In the genomic region with DNA sequence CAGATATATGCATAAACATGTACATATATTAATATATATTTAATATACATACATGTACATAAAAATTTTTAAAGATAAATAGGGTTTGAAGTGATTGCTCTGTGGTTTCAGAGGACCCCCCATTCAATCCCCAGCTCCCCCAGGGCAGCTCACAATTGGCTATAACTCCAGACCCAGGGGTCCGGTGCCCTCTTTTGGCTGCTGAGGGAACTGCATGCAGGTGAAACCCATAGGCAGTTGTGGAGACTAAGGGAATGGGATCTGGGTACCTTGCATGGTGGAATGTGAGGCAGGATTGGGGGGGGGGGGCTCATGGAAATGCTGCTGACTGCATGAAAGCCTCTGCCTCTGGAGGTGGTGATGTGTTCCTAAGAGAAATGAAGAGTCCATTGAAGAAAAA, we compare ENCODE assay signal across 10 mouse cellular contexts. TPM values are rescaled to one million over a fixed set of nuclear protein-coding genes. Genes with fewer than 3 reads are reported as not detected.
A peak's percentile ranks its signal among the peaks of the same experiment; 100 is the strongest.
DNase-seq lines count a peak whose midpoint lies in the region; ATAC-seq and TF ChIP-seq lines count a peak whose summit lies in the region.
"Had no signal": no experiment of that assay in that cellular context is flagged by ENCODE, and none has a peak within 500 bp of the region (broad histone marks: within the 10 kb centered on the region; RNA-seq: fewer than 3 reads in every experiment).

No protein-coding gene starts in this region.

- H3K9me3 ChIP-seq in midbrain, embryonic 11.5 days (ENCODE audit: control insufficient read depth, low read length): no peaks in the 10 kb centered on the region
- no peaks in the 10 kb centered on the region for H3K9me3 ChIP-seq in midbrain, embryonic 13.5 days
- H3K9me3 ChIP-seq: hindbrain, embryonic 15.5 days had no signal

- no peak overlapping the region for H3K9ac ChIP-seq in midbrain, embryonic 11.5 days (ENCODE audit: low read length)
- H3K9ac ChIP-seq in midbrain, embryonic 13.5 days (replicated peaks): no peak overlapping the region
- H3K9ac ChIP-seq: hindbrain, embryonic 15.5 days had no signal

- no peaks in the 10 kb centered on the region; the same call in 1 of the 2 replicates for H3K4me1 ChIP-seq in midbrain, embryonic 11.5 days (ENCODE audit: control insufficient read depth, insufficient read depth, low read length)
- peaks cover 5% of the 10 kb centered on the region for H3K4me1 ChIP-seq in midbrain, embryonic 13.5 days (replicated peaks)
- H3K4me1 ChIP-seq in spleen, adult 2 months (ENCODE audit: control insufficient read depth, insufficient read depth, insufficient read length): no peaks in the 10 kb centered on the region

- peak; percentile 56 to 72 for DNase-seq in cerebellum, postnatal 25 days
- no peak for DNase-seq in cerebellum, postnatal 4 days (ENCODE audit: low spot score in 2 of 2)
- peak; percentile 93 for DNase-seq in midbrain, embryonic 11.5 days (ENCODE audit: low spot score, missing footprints)
- DNase-seq in cerebellum, postnatal 36 days: peak; percentile 54 to 62
- DNase-seq in spleen, adult 2 months (ENCODE audit: low read depth in 1 of 2, low spot score in 2 of 2): peak in 1 of 2 experiments; percentile 32
- DNase-seq in urinary bladder, postnatal 14 days (ENCODE audit: low spot score): no peak

- no peak for ATAC-seq in midbrain, embryonic 11.5 days (ENCODE audit: low FRiP score)
- no peak for ATAC-seq in midbrain, embryonic 13.5 days
- ATAC-seq in monocyte, adult 5-6 weeks (replicated peaks; ENCODE audit: insufficient number of reproducible peaks, low FRiP score, low TSS enrichment, poor library complexity, severe bottlenecking): no peak

- H3K27ac ChIP-seq in midbrain, embryonic 11.5 days (ENCODE audit: low read depth, low read length): no peak overlapping the region
- H3K27ac ChIP-seq in midbrain, embryonic 13.5 days: no peak overlapping the region
- H3K27ac ChIP-seq in spleen, adult 2 months (ENCODE audit: insufficient read depth, low read length): no peak overlapping the region
- H3K27ac ChIP-seq: hindbrain, embryonic 15.5 days had no signal

- no peaks in the 10 kb centered on the region for H3K36me3 ChIP-seq in midbrain, embryonic 11.5 days (ENCODE audit: control insufficient read depth, insufficient read depth, low read length)
- no peaks in the 10 kb centered on the region for H3K36me3 ChIP-seq in midbrain, embryonic 13.5 days
- H3K36me3 ChIP-seq in spleen, adult 2 months (ENCODE audit: control insufficient read depth, insufficient read depth, low read length): no peaks in the 10 kb centered on the region
- H3K36me3 ChIP-seq: hindbrain, embryonic 15.5 days had no signal

- H3K4me2 ChIP-seq in midbrain, embryonic 11.5 days: no peak overlapping the region
- H3K4me2 ChIP-seq in midbrain, embryonic 13.5 days (replicated peaks): no peak overlapping the region
- H3K4me2 ChIP-seq: hindbrain, embryonic 15.5 days had no signal

- H3K4me3 ChIP-seq in midbrain, embryonic 11.5 days (ENCODE audit: low read depth, low read length): no peak overlapping the region
- no peak overlapping the region for H3K4me3 ChIP-seq in midbrain, embryonic 13.5 days (replicated peaks)
- no peak overlapping the region for H3K4me3 ChIP-seq in spleen, adult 2 months (ENCODE audit: extremely low read depth, insufficient read depth, insufficient read length)
- H3K4me3 ChIP-seq: hindbrain, embryonic 15.5 days; myocyte had no signal

- peaks cover 4% of the 10 kb centered on the region for H3K27me3 ChIP-seq in midbrain, embryonic 11.5 days (ENCODE audit: control insufficient read depth, insufficient read depth, low read length)
- H3K27me3 ChIP-seq in midbrain, embryonic 13.5 days: peaks cover 22% of the 10 kb centered on the region
- peaks cover 5% of the 10 kb centered on the region for H3K27me3 ChIP-seq in spleen, adult 2 months (ENCODE audit: control insufficient read depth, insufficient read depth, low read length)
- H3K27me3 ChIP-seq: hindbrain, embryonic 15.5 days had no signal

- TF ChIP-seq CTCF in spleen, adult 2 months (IDR thresholded peaks at IDR 0.05; ENCODE audit: extremely low read depth, insufficient read depth, insufficient read length, insufficient replicate concordance): peak; percentile 61; the same call in 1 of the 2 replicates

- WGBS in midbrain, embryonic 11.5 days: 0% methylated on average over 1 of the region's 1 CpGs
- 7% methylated on average over 1 of the region's 1 CpGs for WGBS in midbrain, embryonic 13.5 days
- 16% methylated on average over 1 of the region's 1 CpGs for WGBS in spleen, adult 2 months

- TF ChIP-seq POLR2A in spleen, adult 2 months (IDR thresholded peaks at IDR 0.05; ENCODE audit: low read depth, low read length): no peak

RNA-seq across cellular contexts. Expression of a gene that starts 16.2 kb away (rescaled TPM):
- 1.1 and 2.3 TPM in 2 replicates for polyA plus RNA-seq in midbrain, embryonic 11.5 days (2014; fragmentation: Nextera tagmentation; extraction: Ambion mirVana)
- 2.0 and 2.7 TPM in 2 replicates for polyA plus RNA-seq in midbrain, embryonic 13.5 days (2015; fragmentation: Nextera tagmentation; extraction: Ambion mirVana)
- 0.72 and 1.5 TPM in 2 replicates for polyA plus RNA-seq in spleen, adult 2 months (2012; rRNA removed)
- not detected in 3 replicates for total RNA-seq in monocyte, adult 5-6 weeks (2017)

RNA-seq across cellular contexts. Expression of a gene that starts 25.3 kb away (rescaled TPM):
- polyA plus RNA-seq in midbrain, embryonic 11.5 days (2014; fragmentation: Nextera tagmentation; extraction: Ambion mirVana): 91.0 and 98.7 TPM in 2 replicates
- polyA plus RNA-seq in midbrain, embryonic 13.5 days (2015; fragmentation: Nextera tagmentation; extraction: Ambion mirVana): 87.7 and 110 TPM in 2 replicates
- polyA plus RNA-seq in spleen, adult 2 months (2012; rRNA removed): 55.6 and 85.5 TPM in 2 replicates
- total RNA-seq in monocyte, adult 5-6 weeks (2017): 57.1 to 85.3 TPM (median 81.5 TPM) in 3 replicates

RNA-seq across cellular contexts. Expression of a gene that starts 52.4 kb away (rescaled TPM):
- 30.0 and 37.3 TPM in 2 replicates for polyA plus RNA-seq in midbrain, embryonic 11.5 days (2014; fragmentation: Nextera tagmentation; extraction: Ambion mirVana)
- 21.1 and 25.3 TPM in 2 replicates for polyA plus RNA-seq in midbrain, embryonic 13.5 days (2015; fragmentation: Nextera tagmentation; extraction: Ambion mirVana)
- 39.1 and 44.0 TPM in 2 replicates for polyA plus RNA-seq in spleen, adult 2 months (2012; rRNA removed)
- 59.6 to 65.0 TPM (median 62.6 TPM) in 3 replicates for total RNA-seq in monocyte, adult 5-6 weeks (2017)

Comparison
In these comparisons a context has a peak if more than half of its experiments do, and no peak if none do; other contexts are left out.
1. DNase-seq: peak in cerebellum, postnatal 25 days (2 of 2), midbrain, embryonic 11.5 days (single experiment) and cerebellum, postnatal 36 days (2 of 2); none in cerebellum, postnatal 4 days (0 of 2) and urinary bladder, postnatal 14 days (single experiment).